In genomic region chr15:15155422-15155821, GRCm38 (mm10) we compare ENCODE assay signal across 19 mouse cellular contexts.
"Had no signal": no experiment of that assay in that cellular context is flagged by ENCODE, and none has a peak within 500 bp of the region (broad histone marks: within the 10 kb centered on the region; RNA-seq: fewer than 3 reads in every experiment).

No protein-coding gene starts in this region.

- H3K27me3 ChIP-seq: liver, embryonic 15.5 days; lung, embryonic 15.5 days; megakaryocyte, embryonic 14.5 days; midbrain, embryonic 13.5 days; midbrain, embryonic 15.5 days; neural tube, embryonic 13.5 days; neural tube, embryonic 15.5 days; stomach, embryonic 15.5 days had no signal

- H3K4me3 ChIP-seq: liver, embryonic 15.5 days; lung, embryonic 15.5 days; megakaryocyte, embryonic 14.5 days; midbrain, embryonic 13.5 days; midbrain, embryonic 15.5 days; neural tube, embryonic 13.5 days; neural tube, embryonic 15.5 days; stomach, embryonic 15.5 days had no signal

- H3K9me3 ChIP-seq: liver, embryonic 15.5 days; lung, embryonic 15.5 days; megakaryocyte, embryonic 14.5 days; midbrain, embryonic 13.5 days; midbrain, embryonic 15.5 days; neural tube, embryonic 13.5 days; neural tube, embryonic 15.5 days; stomach, embryonic 15.5 days had no signal

- H3K4me1 ChIP-seq: liver, embryonic 15.5 days; lung, embryonic 15.5 days; megakaryocyte, embryonic 14.5 days; midbrain, embryonic 13.5 days; midbrain, embryonic 15.5 days; neural tube, embryonic 13.5 days; neural tube, embryonic 15.5 days; stomach, embryonic 15.5 days had no signal

- H3K36me3 ChIP-seq: liver, embryonic 15.5 days; lung, embryonic 15.5 days; midbrain, embryonic 13.5 days; midbrain, embryonic 15.5 days; neural tube, embryonic 13.5 days; neural tube, embryonic 15.5 days; stomach, embryonic 15.5 days had no signal

- ATAC-seq: liver, postnatal 0 days; lung, postnatal 0 days; midbrain, embryonic 13.5 days; midbrain, embryonic 15.5 days had no signal

- DNase-seq: liver, postnatal 0 days; lung, adult 2 months; lung, postnatal 14 days; lung, postnatal 36 days; right cerebral cortex, adult 18-20 months; right cerebral cortex, postnatal 25 days; right cerebral cortex, postnatal 4 days; thymus, adult 2 months; thymus, postnatal 25 days; thymus, postnatal 4 days had no signal
